Mouse (Mus musculus) CH12.LX (cell line): ENCODE measurements at regions not wholly inside any gene's neighbourhood (a gene's known extent, or its start where the extent isn't known, plus 50 kb on each side); places are given as distances from the start of the nearest gene placed in this dataset.

Experiments used
- DNase-seq: peaks from one replicate; pipeline ENCODE4 v3.0.0-alpha.2; 2013; ENCODE audit errors: extremely low read depth
- H3K27ac ChIP-seq: 2 replicates; pipeline ENCODE4 v1.5.1; 2012; ENCODE audit warnings: low read depth, mild to moderate bottlenecking, control low read depth, moderate library complexity; ENCODE audit not compliant: insufficient read depth
- H3K27me3 ChIP-seq: replicated peaks from 2 replicates; pipeline ENCODE3; 2012; ENCODE audit warnings: inconsistent platforms
- H3K36me3 ChIP-seq, 2 experiments: replicated peaks in 1 of 2; 2 replicates each; pipeline versions ENCODE3 to v1.6.1; 2012; ENCODE audit warnings: inconsistent platforms in 1 of 2, low read length in 1 of 2, mild to moderate bottlenecking in 1 of 2, mixed read lengths in 1 of 2, moderate library complexity in 1 of 2; ENCODE audit not compliant: control insufficient read depth in 1 of 2, insufficient read depth in 1 of 2
- H3K4me1 ChIP-seq, 2 experiments: 2 replicates each; pipeline ENCODE4 v1.6.1; 2012; ENCODE audit warnings: inconsistent platforms in 1 of 2, moderate library complexity in 1 of 2; ENCODE audit not compliant: insufficient read depth in 2 of 2, control insufficient read depth in 1 of 2
- H3K4me2 ChIP-seq: 2 replicates; pipeline ENCODE4 v1.6.1; 2012; ENCODE audit warnings: low read depth, mild to moderate bottlenecking, control low read depth; ENCODE audit not compliant: poor library complexity, insufficient read depth, severe bottlenecking
- H3K4me3 ChIP-seq, 3 experiments: fragments of 150-350 bp in 1 of 3; sonication (generic) in 1 of 3; replicated peaks in 1 of 3; 2 replicates each; pipeline versions ENCODE3 to v1.5.1; 2011 to 2012; ENCODE audit warnings: low read depth in 2 of 3, low read length in 2 of 3, mild to moderate bottlenecking in 2 of 3, moderate library complexity in 2 of 3, control low read depth in 1 of 3, improper control_type of control experiment in 1 of 3, inconsistent platforms in 1 of 3, mixed read lengths in 1 of 3; ENCODE audit not compliant: poor library complexity in 1 of 3
- H3K79me2 ChIP-seq: replicated peaks from 2 replicates; pipeline ENCODE4 v1.6.1; 2012; ENCODE audit warnings: mild to moderate bottlenecking, moderate library complexity; ENCODE audit not compliant: control insufficient read depth, poor library complexity, insufficient read depth, severe bottlenecking; ENCODE audit errors: extremely low read depth
- H3K9ac ChIP-seq: 2 replicates; pipeline ENCODE4 v1.6.1; 2012; ENCODE audit warnings: low read depth, mild to moderate bottlenecking, control low read depth, moderate library complexity; ENCODE audit not compliant: insufficient read depth
- H3K9me3 ChIP-seq: replicated peaks from 2 replicates; pipeline ENCODE3; 2012; ENCODE audit warnings: low read length, inconsistent platforms, mixed read lengths
- BHLHE40 ChIP-seq: IDR thresholded peaks from 2 replicates; pipeline ENCODE4 v1.6.1; 2011; ENCODE audit warnings: mild to moderate bottlenecking, low read depth, low read length, improper control_type of control experiment
- CHD1 ChIP-seq: IDR thresholded peaks from 2 replicates; pipeline ENCODE4 v1.6.1; 2012; ENCODE audit warnings: low read depth, low read length, improper control_type of control experiment, inconsistent platforms
- CHD2 ChIP-seq: IDR thresholded peaks from 2 replicates; pipeline ENCODE4 v1.6.1; 2011; ENCODE audit warnings: low read length, improper control_type of control experiment
- ELF1 ChIP-seq: IDR thresholded peaks from 2 replicates; pipeline ENCODE4 v1.6.1; 2014; ENCODE audit warnings: low read depth, mild to moderate bottlenecking, inconsistent platforms, low read length, improper control_type of control experiment
- EP300 ChIP-seq: IDR thresholded peaks from 2 replicates; pipeline ENCODE4 v1.6.1; 2011; ENCODE audit warnings: low read length, improper control_type of control experiment
- ETS1 ChIP-seq: conservative IDR thresholded peaks from 2 replicates; pipeline ENCODE4 v1.6.1; 2012; ENCODE audit warnings: low read depth, mild to moderate bottlenecking, inconsistent platforms, low read length, improper control_type of control experiment, moderate library complexity
- HCFC1 ChIP-seq: IDR thresholded peaks from 2 replicates; pipeline ENCODE4 v1.6.1; 2012; ENCODE audit warnings: low read depth, mild to moderate bottlenecking, inconsistent platforms, low read length, improper control_type of control experiment
- IRF4 ChIP-seq: IDR thresholded peaks from 2 replicates; pipeline ENCODE4 v1.6.1; 2014; ENCODE audit warnings: low read depth, mild to moderate bottlenecking, inconsistent platforms, low read length, improper control_type of control experiment
- KAT2A ChIP-seq: IDR thresholded peaks from 2 replicates; pipeline ENCODE4 v1.6.1; 2012; ENCODE audit warnings: low read length, improper control_type of control experiment, inconsistent platforms; ENCODE audit not compliant: insufficient replicate concordance
- NELFE ChIP-seq: IDR thresholded peaks from 2 replicates; pipeline ENCODE4 v1.6.1; 2011; ENCODE audit warnings: low read depth, low read length, improper control_type of control experiment
- NRF1 ChIP-seq: IDR thresholded peaks from 2 replicates; pipeline ENCODE4 v1.6.1; 2014; ENCODE audit warnings: low read depth, mild to moderate bottlenecking, inconsistent platforms, low read length, improper control_type of control experiment, moderate library complexity
- POLR2AphosphoS2 ChIP-seq: IDR thresholded peaks from 2 replicates; pipeline ENCODE4 v1.6.1; 2011; ENCODE audit warnings: low read depth, low read length, improper control_type of control experiment
- RCOR1 ChIP-seq: conservative IDR thresholded peaks from 2 replicates; pipeline ENCODE4 v1.6.1; 2012; ENCODE audit warnings: low read depth, mild to moderate bottlenecking, inconsistent platforms, low read length, improper control_type of control experiment
- SIN3A ChIP-seq: IDR thresholded peaks from 2 replicates; pipeline ENCODE4 v1.6.1; 2012; ENCODE audit warnings: low read length, improper control_type of control experiment, inconsistent platforms
- SMC3 ChIP-seq: IDR thresholded peaks from 2 replicates; pipeline ENCODE4 v1.6.1; 2011; ENCODE audit warnings: low read depth, low read length, improper control_type of control experiment
- TCF12 ChIP-seq: IDR thresholded peaks from 2 replicates; pipeline ENCODE4 v1.6.1; 2014; ENCODE audit warnings: low read depth, mild to moderate bottlenecking, inconsistent platforms, low read length, improper control_type of control experiment
- ZC3H11A ChIP-seq: IDR thresholded peaks from 2 replicates; pipeline ENCODE4 v1.6.1; 2012; ENCODE audit warnings: low read depth, mild to moderate bottlenecking, inconsistent platforms, low read length, improper control_type of control experiment
- ZNF384 ChIP-seq: IDR thresholded peaks from 2 replicates; pipeline ENCODE4 v1.6.1; 2012; ENCODE audit warnings: low read depth, low read length, improper control_type of control experiment, inconsistent platforms
- dilution Hi-C: fragments of 300-500 bp; cut with MboI; formaldehyde crosslinking; loops from 2 replicates; pipeline ENCODE4 v1.14.3; 2020; ENCODE audit warnings: low sequenced_read_pairs; ENCODE audit not compliant: extremely low pct_unique_long_range_greater_than_20kb, extremely low pct_ligation_motif_present
- in situ Hi-C: fragments of 300-500 bp; cut with MboI; formaldehyde crosslinking; loops from 3 replicates; pipeline ENCODE4 v1.14.3; 2019; ENCODE audit warnings: low sequenced_read_pairs, low pct_ligation_motif_present, low pct_unique_long_range_greater_than_20kb, mixed read lengths

DNA sequence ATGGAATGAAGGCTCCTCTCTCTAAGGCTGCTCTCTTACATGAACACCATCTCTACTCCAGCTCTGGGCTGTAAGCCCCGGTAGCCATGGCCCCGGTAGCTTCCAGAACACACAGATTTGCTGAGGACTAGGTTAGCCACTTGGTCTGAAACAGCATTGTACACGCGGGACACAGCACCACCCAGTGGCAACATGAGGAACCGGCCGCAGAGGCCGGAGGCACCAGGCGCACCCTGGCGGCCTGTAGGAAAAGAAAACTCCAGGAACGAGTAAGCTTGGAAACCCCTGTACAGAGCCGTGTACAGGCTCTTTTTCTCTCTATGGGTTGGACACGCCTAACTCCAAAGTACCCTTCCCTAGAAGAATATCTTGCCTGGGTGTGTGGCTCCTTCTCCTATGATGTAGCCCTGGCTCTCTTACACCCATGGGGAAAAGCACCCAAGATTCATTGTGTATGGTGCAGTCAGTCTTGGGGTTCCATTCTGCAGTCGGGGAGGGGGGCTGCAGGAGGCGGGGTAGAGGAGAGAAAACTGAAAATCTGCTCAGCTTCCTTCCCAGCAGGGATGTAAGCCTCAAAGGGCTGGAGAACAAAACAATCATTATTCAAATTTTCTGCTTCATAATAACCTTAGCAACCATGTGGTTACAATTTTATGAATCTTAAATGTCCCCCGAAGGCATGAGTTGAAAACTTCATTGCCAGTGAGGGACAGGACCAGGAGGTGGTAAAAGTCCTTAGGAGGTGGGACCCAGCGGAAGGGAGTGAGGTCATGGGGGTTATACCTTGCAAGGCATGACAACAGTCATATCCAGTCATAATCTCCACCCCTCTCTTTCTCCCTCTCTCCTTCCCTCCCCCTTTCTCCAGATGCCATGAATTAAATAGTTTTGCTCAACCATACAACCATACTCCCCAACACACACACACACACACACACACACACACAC, 92.6 kb downstream of the Ier5 start (continued):
- TF ChIP-seq NRF1 (peak; percentile 39; the same call in 1 of the 2 replicates), TCF12 (0 out of 2 replicates have a peak, but pooled peaks have one; percentile 43), ETS1 (no peak), CHD1 (no peak), HCFC1 (peak; percentile 51), CHD2 (no peak), IRF4 (peak; percentile 83), ELF1 (peak; percentile 33; the same call in 1 of the 2 replicates), POLR2AphosphoS2 (no peak), ZC3H11A (peak; percentile 100)

DNA sequence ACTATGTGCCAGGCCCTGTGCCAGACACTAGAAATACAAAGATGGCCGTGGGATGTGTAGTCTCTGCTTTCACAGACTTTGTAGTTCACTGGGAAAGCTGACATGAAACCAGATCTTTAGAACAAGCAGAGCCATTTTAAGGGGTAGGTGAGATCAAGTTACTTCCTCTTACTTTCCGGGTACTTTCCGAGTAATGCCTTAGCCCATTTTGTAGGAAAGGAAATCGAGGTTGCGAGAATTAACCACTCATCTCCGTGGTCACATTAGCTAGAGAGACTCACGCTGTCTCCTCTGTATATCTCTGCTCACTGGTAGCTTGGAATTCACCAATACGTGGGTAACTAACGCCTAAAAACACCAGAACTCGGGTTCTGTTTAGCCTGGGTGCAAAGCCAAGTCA, 93.3 kb downstream of the Ier5 start:
- no peaks in the 10 kb centered on the region for H3K79me2 ChIP-seq
- DNase-seq = peak; percentile 35
- TF ChIP-seq EP300 (peak; percentile 38; the same call in 1 of the 2 replicates), BHLHE40 (0 out of 2 replicates have a peak, but pooled peaks have one; percentile 8), RCOR1 (no peak), CHD1 (no peak), IRF4 (0 out of 2 replicates have a peak, but pooled peaks have one; percentile 17)
- peaks cover 7 to 20% of the 10 kb centered on the region in 2 experiments for H3K4me1 ChIP-seq
- no peaks in the 10 kb centered on the region for H3K36me3 ChIP-seq
- H3K4me2 ChIP-seq = peak overlapping the region; percentile 61
- in situ Hi-C loops = loop anchor here (5.0 to 10.0 kb wide), 3 partner anchors 121 to 721 kb away; partner anchors contain the start of gene Cacna1e
- peak overlapping the region; percentile 61 for H3K9ac ChIP-seq
- H3K27ac ChIP-seq = no peak overlapping the region
- no peak overlapping the region for H3K4me3 ChIP-seq
- H3K9me3 ChIP-seq = no peaks in the 10 kb centered on the region
- dilution Hi-C loops = no loop called here
- no peaks in the 10 kb centered on the region for H3K27me3 ChIP-seq

DNA sequence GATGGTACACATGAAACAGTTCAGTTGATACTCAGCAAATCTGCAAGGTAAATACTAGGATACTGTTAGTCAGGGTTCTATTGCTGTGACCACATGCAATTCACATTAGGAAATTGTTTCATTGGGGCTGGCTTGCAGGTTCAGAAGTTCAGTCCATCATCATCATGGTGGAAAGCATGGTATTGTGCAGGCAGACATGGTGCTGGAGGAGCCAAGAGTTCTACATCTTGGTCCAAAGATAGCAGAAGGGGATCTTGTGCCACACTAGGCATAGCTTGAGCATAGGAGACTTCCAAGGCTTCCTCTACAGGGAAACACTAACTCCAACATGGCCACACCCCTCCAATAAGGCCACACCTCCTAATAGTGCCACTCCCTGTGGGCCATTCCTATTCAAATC, 99.1 kb downstream of the Ier5 start:
- no peak overlapping the region for H3K27ac ChIP-seq
- H3K36me3 ChIP-seq = no peaks in the 10 kb centered on the region
- in situ Hi-C loops = loop anchor here (10.0 kb wide), 2 partner anchors 116 to 716 kb away; partner anchors contain the start of gene Cacna1e
- H3K9me3 ChIP-seq = no peaks in the 10 kb centered on the region
- H3K27me3 ChIP-seq = no peaks in the 10 kb centered on the region
- H3K9ac ChIP-seq = no peak overlapping the region
- H3K79me2 ChIP-seq = no peaks in the 10 kb centered on the region
- H3K4me3 ChIP-seq = no peak overlapping the region
- dilution Hi-C loops = no loop called here
- TF ChIP-seq SIN3A (no peak), KAT2A (no peak), NELFE (no peak), EP300 (no peak), SMC3 (no peak), ELF1 (no peak), ZNF384 (no peak), RCOR1 (no peak)
- peaks cover 2 to 5% of the 10 kb centered on the region in 2 experiments; a peak in 3 of 4 replicates for H3K4me1 ChIP-seq
- no peak overlapping the region for H3K4me2 ChIP-seq
- DNase-seq = no peak
